Mouse (Mus musculus) right cerebral cortex, postnatal 4 days (tissue): ENCODE results near the gene Olfr1109.

ENCODE experiments used
- DNase-seq: peaks from one replicate; pipeline ENCODE4 v3.0.0-alpha.2; 2022

Olfr1109 gene

GRCm38 (mm10) chr2:87095908-87096307, at the start of gene Olfr1109:
Gene Olfr1109, minus strand, starts transcription at chr2:87096008.
- DNase-seq = no peak

GRCm38 (mm10) chr2:87140200-87140599, 44.4 kb upstream of the Olfr1109 start, which contains the start of gene Olfr1110:
Gene Olfr1110, minus strand, starts transcription at chr2:87140300.
- DNase-seq = no peak

GRCm38 (mm10) chr2:87114467-87114866, 18.7 kb upstream of the Olfr1109 start, which contains the start of gene Olfr259:
Gene Olfr259, minus strand, starts transcription at chr2:87114567.
- DNase-seq = no peak

- DNase-seq = no peak
Observed at GRCm38 (mm10) chr2:87075717-87076116, 20.1 kb downstream of the Olfr1109 start, which contains the start of gene Olfr1107. Gene Olfr1107, minus strand, starts transcription at chr2:87075817.

- DNase-seq = no peak
Observed at GRCm38 (mm10) chr2:87052173-87052572, 43.6 kb downstream of the Olfr1109 start, which contains the start of gene Olfr1106. Gene Olfr1106, minus strand, starts transcription at chr2:87052273.
